Mouse (Mus musculus) adrenal gland, postnatal 4 days (tissue): ENCODE data around the gene Cxcl14. TPM values are rescaled to one million over a fixed set of nuclear protein-coding genes. Genes with fewer than 3 reads are reported as not detected.

Experiments used
- DNase-seq, 2 experiments: peaks; one replicate each; pipeline ENCODE4 v3.0.0; 2021 to 2022; ENCODE audit warnings: low spot score in 2 of 2, mixed read lengths in 2 of 2
- total RNA-seq, 2 experiments: library from RNA; stranded (reverse); gene quantifications; 2 replicates each; pipeline ENCODE4 v1.2.3; 2021

Gene Cxcl14
- total RNA-seq, 2 experiments from 2014 or later = 28.0 to 30.1 TPM

GRCm38 (mm10) chr13:56252783-56253182 lies 43.6 kb downstream of the Cxcl14 start:
- no peak for DNase-seq

DNA sequence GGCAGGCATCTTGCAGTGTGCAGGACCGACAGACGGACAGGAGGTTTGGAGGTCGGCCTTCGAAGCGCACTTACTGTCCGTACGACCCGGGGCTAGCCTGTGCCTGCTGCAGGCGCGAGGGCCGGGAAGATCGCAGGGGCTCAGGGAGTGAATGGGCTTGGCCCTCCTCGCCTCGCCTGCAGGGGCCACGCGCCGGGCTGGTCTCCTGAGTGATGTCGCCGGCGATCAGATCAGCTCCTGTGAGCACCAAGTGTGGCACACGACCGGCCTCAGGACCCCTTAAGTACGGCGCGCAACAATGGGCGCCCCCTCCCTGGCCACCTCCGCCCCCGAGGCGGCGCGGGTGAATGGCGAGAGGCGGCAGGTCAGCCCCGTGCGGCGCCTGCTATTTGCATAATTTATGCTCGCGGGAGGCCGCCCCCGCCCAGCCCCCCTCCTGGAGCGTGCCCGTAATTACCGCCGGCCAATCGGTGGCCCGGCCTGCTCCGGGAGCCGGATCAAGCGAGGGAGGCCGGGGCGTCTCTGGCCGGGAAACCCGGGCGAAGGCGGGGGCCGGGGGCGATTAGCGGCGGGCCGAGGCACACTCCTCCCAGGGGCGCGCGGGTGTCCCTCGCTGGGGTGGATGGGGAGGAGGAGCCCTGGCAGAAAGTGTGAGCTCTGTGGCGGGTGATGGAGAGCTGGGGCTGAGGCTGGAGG lies 44.3 kb downstream of the Cxcl14 start, which contains the start of gene Neurog1:
Gene Neurog1 (minus strand): TSS at position 240 of the 696 bp plus-strand sequence.
- DNase-seq = no peak

- no peak for DNase-seq
These were observed 45.0 kb downstream of the Cxcl14 start for GRCm38 (mm10) chr13:56251176-56251923.

DNA sequence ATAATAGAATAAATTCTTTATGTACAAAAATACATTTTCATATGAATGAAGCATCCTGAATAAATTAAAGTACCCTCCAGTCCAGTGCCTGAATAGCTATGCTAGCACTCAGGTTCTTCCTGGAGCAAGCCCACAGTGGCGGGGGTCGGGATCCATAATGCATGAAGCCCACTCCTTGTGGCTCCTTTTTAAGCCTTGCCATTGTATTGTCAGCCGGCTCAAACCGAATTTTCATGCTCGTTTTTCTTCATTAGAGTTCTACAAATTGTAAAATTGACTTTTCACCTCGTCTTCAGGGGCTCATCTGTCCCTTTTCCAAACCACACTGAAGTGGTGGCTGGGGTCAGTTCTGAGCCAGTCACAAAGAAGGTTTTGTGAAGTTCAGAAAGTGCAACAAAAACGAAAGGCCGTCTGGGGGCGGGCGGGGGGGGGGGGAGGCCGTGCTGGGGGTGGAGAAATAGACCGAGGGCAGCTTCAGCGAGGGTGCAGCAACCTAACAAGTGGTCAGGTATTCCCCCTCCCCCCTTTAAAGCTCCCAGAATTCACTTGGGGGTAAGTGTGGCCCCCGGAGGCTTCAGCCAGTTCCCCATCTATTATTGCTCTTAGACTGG lies 45.7 kb downstream of the Cxcl14 start:
- DNase-seq = no peak

GRCm38 (mm10) chr13:56249593-56250341 lies 46.6 kb downstream of the Cxcl14 start:
- DNase-seq = no peak

DNA sequence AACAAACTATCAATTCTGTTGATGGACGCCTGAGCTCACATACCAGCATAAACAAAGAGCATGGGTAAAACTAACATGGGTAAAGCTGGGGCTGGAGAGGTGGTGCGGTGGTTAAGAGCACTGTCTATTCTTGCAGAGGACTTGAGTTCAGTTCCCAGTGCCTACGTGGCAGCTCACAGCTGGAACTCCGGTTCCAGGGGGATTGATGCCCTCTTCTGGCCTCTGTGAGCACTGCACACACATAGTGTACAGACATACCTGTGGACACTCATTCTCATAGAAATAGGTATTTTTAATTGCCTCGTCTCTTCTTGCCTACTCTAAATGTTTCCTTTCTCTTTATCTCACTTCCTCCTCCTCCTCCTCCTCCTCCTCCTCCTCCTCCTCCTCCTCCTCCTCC lies 53.2 kb downstream of the Cxcl14 start:
- DNase-seq = no peak

DNA sequence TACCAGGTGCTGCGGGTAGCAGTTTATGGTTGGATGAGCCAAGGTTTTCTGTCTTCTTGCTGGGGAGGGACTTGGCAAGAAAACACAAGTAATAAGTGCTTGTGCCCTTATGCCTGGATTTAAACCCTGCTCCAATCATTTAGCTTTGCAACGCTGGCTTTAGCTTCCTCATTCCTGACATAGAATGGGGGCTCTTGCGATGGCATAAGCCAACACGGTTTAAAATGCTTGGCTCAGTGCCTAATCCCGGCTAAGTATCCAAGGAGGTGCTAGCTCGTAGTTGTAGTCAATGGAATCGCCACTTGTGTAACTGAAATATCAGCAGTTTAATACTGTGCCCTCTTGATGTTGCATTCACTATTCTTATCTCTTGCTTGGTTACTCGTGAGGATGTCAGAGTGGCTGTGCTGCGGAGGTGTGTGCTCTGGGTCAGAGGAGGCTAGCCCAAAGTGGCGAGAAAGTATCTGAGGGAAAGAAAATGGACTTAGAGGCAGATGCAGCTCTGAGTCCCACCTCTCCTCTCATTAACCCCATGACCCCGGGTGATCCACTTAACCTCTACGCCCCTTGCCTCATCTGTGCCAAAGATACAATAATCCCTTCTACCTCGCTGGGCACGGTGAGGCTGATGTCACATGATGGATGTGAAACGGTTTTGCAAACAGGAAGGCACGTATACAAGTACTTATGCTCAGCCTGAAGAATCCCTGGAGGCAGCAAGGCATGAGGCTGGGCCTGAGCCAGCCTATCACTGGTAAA lies 56.2 kb downstream of the Cxcl14 start:
- DNase-seq = no peak

Other genes with a start within 250 kb of the Cxcl14 start
- 100 to 1,000 TPM; 164 to 176 TPM for gene H2afy, start 160.2 kb downstream of the Cxcl14 start, total RNA-seq
- gene Tifab, start 117.7 kb downstream of the Cxcl14 start, total RNA-seq = 1 to 10 TPM; 1.4 to 1.8 TPM
- gene Neurog1, start 44.4 kb downstream of the Cxcl14 start, total RNA-seq = not detected
- not detected for gene Gm3045, start 130.0 kb upstream of the Cxcl14 start, total RNA-seq
- gene Slc25a48, start 141.8 kb upstream of the Cxcl14 start, total RNA-seq = under 1 TPM; 0.42 to 0.76 TPM
- gene Il9, start 185.7 kb upstream of the Cxcl14 start, total RNA-seq = not detected
- 1 to 10 TPM; 7.1 to 8.3 TPM for gene Fbxl21, start 225.9 kb upstream of the Cxcl14 start, total RNA-seq